Mouse (Mus musculus): ENCODE measurements at regions not wholly inside any gene's neighbourhood (a gene's known extent, or its start where the extent isn't known, plus 50 kb on each side); places are given as distances from the start of the nearest gene placed in this dataset.
"Not testable (repeated sequence)": the region's sequence is repeated elsewhere in the genome, so short reads cannot be mapped to it uniquely, and the experiment has no call there.

GRCm38 (mm10) chr3:21937281-21938035 lies 139.0 kb upstream of the Tbl1xr1 start:
- DNase-seq (ENCODE audit: low spot score in 2 of 2): peak; percentile 28 to 47

DNA sequence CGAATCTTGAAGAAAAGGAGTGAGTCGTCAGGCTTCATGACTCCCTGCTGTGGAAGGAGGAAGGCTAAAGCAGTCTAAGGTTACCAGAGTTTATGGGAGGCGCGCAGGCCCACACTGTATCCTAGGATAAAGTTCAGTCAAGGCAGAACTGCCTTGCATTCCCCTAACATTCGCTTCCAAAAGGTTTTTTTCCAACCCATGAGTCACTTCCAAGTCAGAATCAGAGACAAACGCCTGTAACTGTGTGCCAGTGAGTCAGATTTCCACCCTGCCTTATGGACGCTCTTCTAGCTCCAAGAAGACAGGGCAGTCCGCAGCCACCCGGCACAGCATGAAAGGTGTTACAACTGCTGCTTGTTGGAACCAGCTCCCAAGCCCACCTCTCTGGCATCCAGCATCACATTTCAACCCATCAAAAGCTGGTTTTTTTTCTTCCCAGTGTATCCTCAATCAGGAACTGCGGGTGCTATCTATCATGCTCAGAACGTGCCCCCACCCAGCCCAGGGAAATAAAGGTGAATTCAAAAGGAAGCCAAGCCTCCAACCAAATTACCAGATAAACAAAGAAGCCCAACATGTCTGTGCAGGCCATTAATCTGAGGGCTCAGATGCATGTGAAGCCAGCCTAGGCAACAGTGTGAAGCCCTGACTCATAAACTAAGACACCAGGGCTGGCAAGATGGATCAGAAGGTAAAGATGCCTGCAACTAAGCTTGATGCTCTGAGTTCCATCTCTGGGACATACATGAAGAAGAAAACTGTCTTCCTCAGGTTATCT lies 138.2 kb upstream of the Tbl1xr1 start:
- DNase-seq (ENCODE audit: low spot score in 2 of 2): peak; percentile 45 to 47

GRCm38 (mm10) chr3:21939738-21940137 lies 136.7 kb upstream of the Tbl1xr1 start:
- no peak for DNase-seq (ENCODE audit: low spot score in 2 of 2)

- DNase-seq (ENCODE audit: low spot score in 2 of 2): no peak
These were observed 134.9 kb upstream of the Tbl1xr1 start for GRCm38 (mm10) chr3:21941596-21941995.

DNA sequence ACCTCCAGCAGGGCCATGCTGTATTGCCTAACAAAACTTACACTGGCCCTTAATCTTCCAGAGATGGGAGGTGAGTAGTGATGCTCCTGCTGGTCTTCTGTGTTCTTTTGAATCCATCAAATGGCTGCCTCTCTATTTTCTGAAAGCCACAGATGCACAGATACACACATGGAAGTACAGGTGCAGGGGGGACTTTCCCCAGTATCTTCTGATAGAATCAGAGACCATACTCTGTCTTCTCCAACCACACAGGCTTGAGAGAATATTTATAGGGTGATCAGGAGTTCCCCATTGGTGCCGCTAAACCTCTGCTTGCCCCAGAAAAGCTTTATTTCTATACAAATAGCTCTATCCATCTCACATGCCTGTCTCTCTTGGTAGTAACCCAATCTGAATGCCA lies 133.5 kb upstream of the Tbl1xr1 start:
- no peak for DNase-seq (ENCODE audit: low spot score in 2 of 2)

GRCm38 (mm10) chr3:21945775-21946174 lies 130.7 kb upstream of the Tbl1xr1 start:
- no peak for DNase-seq (ENCODE audit: low spot score in 2 of 2)

DNA sequence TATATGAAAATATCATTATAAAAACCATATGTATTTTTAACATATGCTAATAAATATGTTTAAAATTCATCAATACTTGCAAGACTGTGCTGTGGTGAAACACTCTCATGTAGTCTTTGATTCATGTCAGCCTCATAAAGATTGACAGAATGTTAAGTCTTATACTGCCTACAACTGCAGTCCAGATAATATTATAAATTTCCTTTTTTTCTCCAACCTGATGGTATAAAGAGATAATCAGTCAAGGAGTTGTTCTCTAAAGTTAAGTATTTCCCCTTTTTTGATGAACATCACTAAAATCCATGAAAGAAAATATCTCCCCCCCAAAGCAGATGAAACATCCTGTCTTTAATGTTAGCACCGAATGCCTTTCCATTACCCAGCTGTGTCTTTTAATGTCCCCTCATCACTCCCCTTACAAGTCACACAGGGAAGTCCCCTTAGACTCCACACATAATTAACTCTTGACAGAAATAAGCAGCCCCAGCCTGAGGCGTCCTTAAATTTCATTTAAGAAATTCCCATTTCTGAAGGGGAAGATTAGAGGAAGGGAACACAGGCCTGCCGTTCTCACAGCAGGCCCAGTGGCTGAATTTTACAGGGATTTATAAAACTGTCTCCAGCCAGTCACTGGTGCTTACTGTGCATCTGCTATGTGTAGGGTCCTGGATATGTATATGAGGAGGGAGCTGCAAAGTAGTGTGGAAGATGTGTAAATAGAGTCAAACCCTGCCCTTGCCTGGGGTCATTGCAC lies 129.0 kb upstream of the Tbl1xr1 start:
- DNase-seq (ENCODE audit: low spot score in 2 of 2): no peak

DNA sequence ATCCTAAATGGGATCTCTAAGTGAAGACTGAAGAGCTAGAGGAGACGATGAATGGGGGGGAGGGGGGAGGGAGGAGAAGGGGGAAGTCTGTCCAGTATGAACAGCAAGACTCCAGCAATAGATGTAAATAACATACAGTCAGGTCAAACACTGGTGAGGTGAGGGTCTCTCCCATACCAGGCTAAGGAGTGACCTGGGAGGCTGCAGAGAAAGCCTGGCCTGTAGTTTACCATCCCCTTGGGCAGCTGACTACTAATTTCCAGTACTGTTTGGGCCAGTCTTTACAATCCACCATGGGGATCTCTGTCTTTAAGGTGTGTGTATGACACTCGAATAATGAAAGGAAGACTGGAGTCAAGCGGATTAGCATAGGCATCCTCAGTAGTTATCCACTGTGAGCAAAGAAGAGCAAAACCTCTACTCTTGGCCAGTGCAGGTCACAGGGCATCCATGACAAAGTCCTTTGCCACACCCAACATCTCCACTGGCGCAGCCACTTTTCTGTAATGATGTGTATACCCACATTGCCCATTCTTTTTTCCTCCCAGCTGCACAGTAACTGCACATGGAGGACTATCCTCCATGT lies 128.3 kb upstream of the Tbl1xr1 start:
- no peak for DNase-seq (ENCODE audit: low spot score in 2 of 2)

GRCm38 (mm10) chr3:21949459-21949858 lies 127.0 kb upstream of the Tbl1xr1 start:
- no peak for DNase-seq (ENCODE audit: low spot score in 2 of 2)

DNA sequence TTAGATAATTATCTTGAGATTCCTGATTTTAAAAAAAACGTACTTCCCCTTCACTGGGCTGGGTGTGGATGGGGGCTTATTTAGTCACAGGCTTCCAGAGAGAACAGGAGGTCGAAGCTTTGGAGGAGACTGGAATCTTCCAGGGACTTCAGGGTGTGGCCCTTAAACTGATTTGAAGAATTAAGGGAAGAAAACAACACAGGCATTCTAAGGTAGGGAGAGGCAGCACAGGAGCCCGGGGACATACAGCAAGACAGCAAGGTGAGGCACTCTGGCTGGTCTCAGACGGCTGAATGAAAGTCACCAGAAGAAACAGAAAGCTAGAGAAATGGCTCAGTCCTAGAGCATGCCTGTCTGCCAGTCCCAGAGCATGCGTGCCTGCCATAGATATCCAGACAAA lies 125.9 kb upstream of the Tbl1xr1 start:
- no peak for DNase-seq (ENCODE audit: low spot score in 2 of 2)

DNA sequence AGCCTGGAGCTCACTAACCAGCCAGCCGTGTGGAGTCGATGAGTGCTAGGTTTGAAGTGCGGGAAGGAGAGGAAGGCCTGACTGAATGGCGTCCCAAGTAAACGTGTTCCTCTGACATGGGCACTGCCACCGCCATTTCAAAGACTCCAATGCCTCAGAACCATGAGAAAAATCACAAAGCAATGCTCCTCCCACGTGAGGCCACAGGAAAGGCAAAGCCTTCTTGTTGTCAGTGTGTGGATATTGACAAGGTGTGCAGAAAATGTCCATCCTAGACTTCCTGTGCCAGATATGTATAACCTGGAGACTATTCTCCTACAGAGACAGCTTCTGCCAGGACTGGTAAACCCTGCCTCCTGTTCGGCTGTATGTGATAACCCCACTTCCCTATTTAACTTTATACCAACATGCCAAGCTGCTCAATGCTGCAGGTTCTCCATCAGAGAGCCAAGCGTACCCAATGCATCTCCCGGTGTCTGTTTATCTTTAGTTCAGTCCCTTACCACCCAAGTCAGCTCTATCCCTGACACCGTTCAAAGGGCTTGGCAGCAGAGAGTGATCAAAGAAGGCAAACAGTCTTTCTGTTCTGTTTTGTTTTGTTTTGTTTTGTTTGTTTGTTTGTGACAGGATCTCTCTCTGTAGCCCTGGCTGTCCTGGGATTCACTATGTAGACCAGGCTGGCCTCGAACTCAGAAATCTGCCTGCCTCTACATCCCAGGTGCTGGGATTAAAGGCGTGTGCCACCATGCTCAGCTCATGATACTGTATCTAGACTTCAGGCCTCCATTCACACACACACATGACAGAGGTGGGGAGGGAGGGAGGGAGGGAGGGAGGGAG lies 124.8 kb upstream of the Tbl1xr1 start:
- DNase-seq (ENCODE audit: low spot score in 2 of 2): no peak

- peak in 1 of 2 experiments; percentile 4 for DNase-seq (ENCODE audit: low spot score in 2 of 2)
These were observed 123.6 kb upstream of the Tbl1xr1 start for GRCm38 (mm10) chr3:21952695-21953415.

DNA sequence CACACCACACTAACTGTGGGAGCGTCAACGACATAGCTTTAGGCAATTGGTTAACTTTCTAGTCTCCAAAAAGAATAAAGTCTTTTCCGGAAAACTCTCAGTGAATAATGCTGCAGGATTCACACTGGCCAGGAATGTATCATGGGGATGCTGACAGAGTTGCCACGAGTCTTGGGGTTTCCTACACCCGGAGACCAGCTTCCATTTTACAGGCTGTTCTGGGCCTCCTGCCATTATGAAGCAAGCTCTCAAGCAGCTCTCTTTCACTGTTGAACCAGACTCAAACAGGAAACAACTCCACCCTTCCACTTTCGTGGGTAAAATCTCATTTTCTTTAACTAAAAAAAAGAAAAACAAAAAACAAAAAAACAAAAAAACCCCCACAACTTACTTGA lies 123.0 kb upstream of the Tbl1xr1 start:
- DNase-seq (ENCODE audit: low spot score in 2 of 2): no peak

GRCm38 (mm10) chr3:21955681-21956080 lies 120.8 kb upstream of the Tbl1xr1 start:
- no peak for DNase-seq (ENCODE audit: low spot score in 2 of 2)

DNA sequence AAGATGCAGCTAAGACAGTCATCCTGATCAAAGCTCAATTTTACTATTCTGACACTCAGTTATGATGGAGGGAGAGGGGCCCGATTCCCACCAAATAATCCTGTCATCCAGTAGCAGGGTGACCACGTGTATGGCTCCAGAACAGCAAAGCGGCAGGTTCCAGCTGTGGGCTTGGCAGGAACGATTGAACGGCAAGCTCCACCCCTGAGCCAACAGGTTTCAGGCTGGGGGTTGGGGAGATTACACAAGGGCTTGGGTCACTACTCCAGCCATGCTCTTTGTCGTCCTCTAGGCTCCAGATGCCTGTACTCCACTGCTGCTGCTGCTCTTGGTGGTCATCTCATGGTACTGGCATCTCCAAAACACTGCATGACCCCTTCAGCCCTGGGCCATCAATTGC lies 119.3 kb upstream of the Tbl1xr1 start:
- DNase-seq (ENCODE audit: low spot score in 2 of 2): not testable (repeated sequence)

DNA sequence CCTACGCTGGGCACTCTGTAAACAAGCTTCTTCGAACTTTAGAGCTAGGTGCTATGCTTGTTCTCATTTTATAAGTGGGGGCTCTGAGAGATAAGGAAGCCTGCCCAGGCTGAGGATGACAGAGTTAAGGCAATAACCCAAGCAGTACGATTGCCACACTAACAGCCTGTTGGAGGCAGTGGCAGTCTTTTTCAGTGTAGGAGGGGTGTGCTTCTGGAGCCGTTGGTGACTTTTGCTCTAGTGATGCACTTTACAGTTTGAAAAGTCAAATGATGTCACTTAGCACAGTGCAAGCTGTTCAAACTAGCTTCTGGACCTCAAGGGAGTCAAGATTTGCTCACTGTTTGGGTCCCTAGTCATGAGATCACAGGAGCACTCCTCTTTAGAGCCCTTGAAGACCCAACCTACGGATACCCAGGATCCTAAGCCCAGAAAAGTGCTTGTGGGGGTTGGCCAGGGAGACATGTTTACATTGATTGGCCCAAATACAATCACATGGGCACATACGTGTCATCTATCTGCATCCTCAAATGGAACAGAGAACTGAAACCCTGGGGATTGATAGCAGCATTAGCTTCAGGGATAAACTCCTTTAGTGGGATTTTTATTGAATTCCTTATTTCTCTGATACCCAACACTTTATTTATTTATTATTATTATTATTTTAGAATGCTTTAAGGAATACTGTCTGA lies 117.7 kb upstream of the Tbl1xr1 start:
- no peak for DNase-seq (ENCODE audit: low spot score in 2 of 2)

DNA sequence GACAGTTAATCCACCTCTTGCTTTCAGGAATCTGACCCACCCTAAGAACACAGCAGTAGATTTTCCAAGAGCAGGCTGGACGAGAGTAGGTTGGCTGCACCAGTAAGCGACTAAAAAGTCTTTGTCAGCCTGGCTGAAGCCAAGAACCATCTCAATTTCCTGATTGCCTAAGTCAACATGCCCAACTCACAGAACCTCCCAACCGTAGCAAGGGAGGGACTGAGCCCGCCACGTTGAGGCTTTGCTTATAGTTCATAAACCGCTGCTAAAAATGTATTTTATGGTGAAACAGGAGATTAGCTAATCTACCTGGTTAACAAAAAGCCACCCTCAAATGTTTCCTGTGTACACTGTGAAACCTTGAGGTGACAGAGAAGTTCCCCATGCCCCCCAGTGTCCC lies 115.4 kb upstream of the Tbl1xr1 start:
- no peak for DNase-seq (ENCODE audit: low spot score in 2 of 2)

GRCm38 (mm10) chr3:21961746-21962145 lies 114.7 kb upstream of the Tbl1xr1 start:
- no peak for DNase-seq (ENCODE audit: low spot score in 2 of 2)

GRCm38 (mm10) chr3:21962360-21962782 lies 114.1 kb upstream of the Tbl1xr1 start:
- DNase-seq (ENCODE audit: low spot score in 2 of 2): no peak

All from right cerebral cortex, postnatal 36 days (tissue).